Mouse (Mus musculus): ENCODE measurements around the gene Myo10. TPM values are rescaled to one million over a fixed set of nuclear protein-coding genes. Genes with fewer than 3 reads are reported as not detected.

Myo10 gene
- polyA plus RNA-seq (2015; fragmentation: Nextera tagmentation; extraction: Ambion mirVana): 26.1 and 30.4 TPM in 2 replicates

GRCm38 (mm10) chr15:25622200-25622866 is at the start of gene Myo10:
Gene Myo10 (plus strand): TSS chr15:25622525.
- Histone ChIP-seq H3K36me3 (ENCODE audit: control insufficient read depth, insufficient read depth, low read length) (no peaks in the 10 kb centered on the region), H3K9ac (ENCODE audit: low read length) (peak within 1 kb of the TSS; percentile 90), H3K4me2 (ENCODE audit: low read depth, low read length) (peak within 1 kb of the TSS; percentile 65), H3K27me3 (ENCODE audit: control insufficient read depth, insufficient read depth, low read length) (no peaks in the 10 kb centered on the region), H3K4me1 (ENCODE audit: control insufficient read depth, insufficient read depth, low read length) (peaks cover 24% of the 10 kb centered on the region), H3K9me3 (replicated peaks; ENCODE audit: control insufficient read depth, low read length) (no peaks in the 10 kb centered on the region), H3K4me3 (replicated peaks; ENCODE audit: low read length) (peak within 1 kb of the TSS; percentile 90), H3K27ac (ENCODE audit: low read length) (peak within 1 kb of the TSS; percentile 90)
- under 1% methylated on average over 53 of the region's 53 CpGs for WGBS
- ATAC-seq (ENCODE audit: insufficient read depth, low FRiP score): peak; percentile 94

GRCm38 (mm10) chr15:25573113-25573512 is 49.2 kb upstream of the Myo10 start:
- H3K4me1 ChIP-seq (ENCODE audit: control insufficient read depth, insufficient read depth, low read length): no peaks in the 10 kb centered on the region
- H3K36me3 ChIP-seq (ENCODE audit: control insufficient read depth, insufficient read depth, low read length): no peaks in the 10 kb centered on the region
- H3K9me3 ChIP-seq (replicated peaks; ENCODE audit: control insufficient read depth, low read length): no peaks in the 10 kb centered on the region
- H3K27me3 ChIP-seq (ENCODE audit: control insufficient read depth, insufficient read depth, low read length): no peaks in the 10 kb centered on the region
- no peak overlapping the region for H3K27ac ChIP-seq (ENCODE audit: low read length)
- no peak overlapping the region for H3K9ac ChIP-seq (ENCODE audit: low read length)
- H3K4me2 ChIP-seq (ENCODE audit: low read depth, low read length): no peak overlapping the region
- 19% methylated on average over 3 of the region's 3 CpGs for WGBS
- no peak overlapping the region for H3K4me3 ChIP-seq (replicated peaks; ENCODE audit: low read length)
- no peak for ATAC-seq (ENCODE audit: insufficient read depth, low FRiP score)

GRCm38 (mm10) chr15:25573876-25574601 is 48.3 kb upstream of the Myo10 start:
- Histone ChIP-seq H3K4me2 (ENCODE audit: low read depth, low read length) (no peak overlapping the region), H3K4me3 (replicated peaks; ENCODE audit: low read length) (no peak overlapping the region), H3K9ac (ENCODE audit: low read length) (no peak overlapping the region), H3K27me3 (ENCODE audit: control insufficient read depth, insufficient read depth, low read length) (no peaks in the 10 kb centered on the region), H3K36me3 (ENCODE audit: control insufficient read depth, insufficient read depth, low read length) (no peaks in the 10 kb centered on the region), H3K9me3 (replicated peaks; ENCODE audit: control insufficient read depth, low read length) (no peaks in the 10 kb centered on the region), H3K4me1 (ENCODE audit: control insufficient read depth, insufficient read depth, low read length) (no peaks in the 10 kb centered on the region), H3K27ac (ENCODE audit: low read length) (no peak overlapping the region)
- WGBS: 61% methylated on average over 7 of the region's 7 CpGs
- ATAC-seq (ENCODE audit: insufficient read depth, low FRiP score): no peak

- no peak for ATAC-seq (ENCODE audit: insufficient read depth, low FRiP score)
- H3K4me1 ChIP-seq (ENCODE audit: control insufficient read depth, insufficient read depth, low read length): no peaks in the 10 kb centered on the region
- WGBS: 64% methylated on average over 8 of the region's 8 CpGs
Observed at GRCm38 (mm10) chr15:25577327-25578051, 44.8 kb upstream of the Myo10 start.

GRCm38 (mm10) chr15:25578369-25578768 is 44.0 kb upstream of the Myo10 start:
- Histone ChIP-seq H3K27ac (ENCODE audit: low read length) (no peak overlapping the region), H3K4me3 (replicated peaks; ENCODE audit: low read length) (no peak overlapping the region), H3K27me3 (ENCODE audit: control insufficient read depth, insufficient read depth, low read length) (no peaks in the 10 kb centered on the region), H3K9me3 (replicated peaks; ENCODE audit: control insufficient read depth, low read length) (no peaks in the 10 kb centered on the region), H3K4me2 (ENCODE audit: low read depth, low read length) (no peak overlapping the region), H3K9ac (ENCODE audit: low read length) (no peak overlapping the region), H3K4me1 (ENCODE audit: control insufficient read depth, insufficient read depth, low read length) (no peaks in the 10 kb centered on the region), H3K36me3 (ENCODE audit: control insufficient read depth, insufficient read depth, low read length) (no peaks in the 10 kb centered on the region)
- 74% methylated on average over 4 of the region's 4 CpGs for WGBS
- ATAC-seq (ENCODE audit: insufficient read depth, low FRiP score): no peak

More at GRCm38 (mm10) chr15:25577327-25578051, 44.8 kb upstream of the Myo10 start:
- H3K4me2 ChIP-seq (ENCODE audit: low read depth, low read length): no peak overlapping the region
- H3K36me3 ChIP-seq (ENCODE audit: control insufficient read depth, insufficient read depth, low read length): no peaks in the 10 kb centered on the region
- H3K9me3 ChIP-seq (replicated peaks; ENCODE audit: control insufficient read depth, low read length): no peaks in the 10 kb centered on the region
- no peak overlapping the region for H3K27ac ChIP-seq (ENCODE audit: low read length)
- H3K9ac ChIP-seq (ENCODE audit: low read length): no peak overlapping the region
- H3K27me3 ChIP-seq (ENCODE audit: control insufficient read depth, insufficient read depth, low read length): no peaks in the 10 kb centered on the region
- H3K4me3 ChIP-seq (replicated peaks; ENCODE audit: low read length): no peak overlapping the region

GRCm38 (mm10) chr15:25580731-25581130 is 41.6 kb upstream of the Myo10 start:
- 67% methylated on average over 6 of the region's 6 CpGs for WGBS
- no peak overlapping the region for H3K27ac ChIP-seq (ENCODE audit: low read length)
- H3K9ac ChIP-seq (ENCODE audit: low read length): no peak overlapping the region
- H3K4me3 ChIP-seq (replicated peaks; ENCODE audit: low read length): no peak overlapping the region
- no peak overlapping the region for H3K4me2 ChIP-seq (ENCODE audit: low read depth, low read length)
- no peaks in the 10 kb centered on the region for H3K9me3 ChIP-seq (replicated peaks; ENCODE audit: control insufficient read depth, low read length)
- ATAC-seq (ENCODE audit: insufficient read depth, low FRiP score): peak; percentile 50
- H3K27me3 ChIP-seq (ENCODE audit: control insufficient read depth, insufficient read depth, low read length): no peaks in the 10 kb centered on the region
- peaks cover 4% of the 10 kb centered on the region; the same call in 1 of the 2 replicates for H3K4me1 ChIP-seq (ENCODE audit: control insufficient read depth, insufficient read depth, low read length)
- H3K36me3 ChIP-seq (ENCODE audit: control insufficient read depth, insufficient read depth, low read length): no peaks in the 10 kb centered on the region

- no peaks in the 10 kb centered on the region for H3K36me3 ChIP-seq (ENCODE audit: control insufficient read depth, insufficient read depth, low read length)
- ATAC-seq (ENCODE audit: insufficient read depth, low FRiP score): no peak
- no peaks in the 10 kb centered on the region for H3K9me3 ChIP-seq (replicated peaks; ENCODE audit: control insufficient read depth, low read length)
- peaks cover 11% of the 10 kb centered on the region for H3K4me1 ChIP-seq (ENCODE audit: control insufficient read depth, insufficient read depth, low read length)
- no peak overlapping the region for H3K27ac ChIP-seq (ENCODE audit: low read length)
- H3K9ac ChIP-seq (ENCODE audit: low read length): no peak overlapping the region
- H3K27me3 ChIP-seq (ENCODE audit: control insufficient read depth, insufficient read depth, low read length): no peaks in the 10 kb centered on the region
- H3K4me3 ChIP-seq (replicated peaks; ENCODE audit: low read length): no peak overlapping the region
- H3K4me2 ChIP-seq (ENCODE audit: low read depth, low read length): no peak overlapping the region
- WGBS: 68% methylated on average over 6 of the region's 6 CpGs
Observed at GRCm38 (mm10) chr15:25582055-25582454, 40.3 kb upstream of the Myo10 start.

GRCm38 (mm10) chr15:25583361-25583760 is 39.0 kb upstream of the Myo10 start:
- no peak overlapping the region for H3K4me2 ChIP-seq (ENCODE audit: low read depth, low read length)
- no peak overlapping the region for H3K27ac ChIP-seq (ENCODE audit: low read length)
- no peaks in the 10 kb centered on the region for H3K27me3 ChIP-seq (ENCODE audit: control insufficient read depth, insufficient read depth, low read length)
- no peak overlapping the region for H3K9ac ChIP-seq (ENCODE audit: low read length)
- H3K9me3 ChIP-seq (replicated peaks; ENCODE audit: control insufficient read depth, low read length): no peaks in the 10 kb centered on the region
- no peak overlapping the region for H3K4me3 ChIP-seq (replicated peaks; ENCODE audit: low read length)
- 91% methylated on average over 8 of the region's 8 CpGs for WGBS
- H3K4me1 ChIP-seq (ENCODE audit: control insufficient read depth, insufficient read depth, low read length): peaks cover 11% of the 10 kb centered on the region
- H3K36me3 ChIP-seq (ENCODE audit: control insufficient read depth, insufficient read depth, low read length): no peaks in the 10 kb centered on the region
- no peak for ATAC-seq (ENCODE audit: insufficient read depth, low FRiP score)

GRCm38 (mm10) chr15:25586828-25587227 is 35.5 kb upstream of the Myo10 start:
- Histone ChIP-seq H3K9ac (ENCODE audit: low read length) (0 out of 2 replicates have a peak overlapping the region, but pooled peaks have one; percentile 25), H3K36me3 (ENCODE audit: control insufficient read depth, insufficient read depth, low read length) (no peaks in the 10 kb centered on the region), H3K27me3 (ENCODE audit: control insufficient read depth, insufficient read depth, low read length) (no peaks in the 10 kb centered on the region), H3K4me3 (replicated peaks; ENCODE audit: low read length) (no peak overlapping the region), H3K27ac (ENCODE audit: low read length) (no peak overlapping the region), H3K4me1 (ENCODE audit: control insufficient read depth, insufficient read depth, low read length) (peaks cover 18% of the 10 kb centered on the region), H3K9me3 (replicated peaks; ENCODE audit: control insufficient read depth, low read length) (no peaks in the 10 kb centered on the region), H3K4me2 (ENCODE audit: low read depth, low read length) (no peak overlapping the region)
- ATAC-seq (ENCODE audit: insufficient read depth, low FRiP score): peak; percentile 47; the same call in 1 of the 2 replicates
- 23% methylated on average over 3 of the region's 3 CpGs for WGBS
